Mouse (Mus musculus) erythroblast, embryonic 14.5 days (primary cell): ENCODE measurements around the gene U2surp.

Source experiments
- GATA1 ChIP-seq: IDR thresholded peaks from 2 replicates; pipeline ENCODE4 v1.6.1; 2012; ENCODE audit warnings: low read length, inconsistent platforms, mixed read lengths
- TAL1 ChIP-seq: IDR thresholded peaks from 3 replicates; pipeline ENCODE4 v1.6.1; 2012; ENCODE audit warnings: low read length, inconsistent platforms, mixed read lengths

DNA sequence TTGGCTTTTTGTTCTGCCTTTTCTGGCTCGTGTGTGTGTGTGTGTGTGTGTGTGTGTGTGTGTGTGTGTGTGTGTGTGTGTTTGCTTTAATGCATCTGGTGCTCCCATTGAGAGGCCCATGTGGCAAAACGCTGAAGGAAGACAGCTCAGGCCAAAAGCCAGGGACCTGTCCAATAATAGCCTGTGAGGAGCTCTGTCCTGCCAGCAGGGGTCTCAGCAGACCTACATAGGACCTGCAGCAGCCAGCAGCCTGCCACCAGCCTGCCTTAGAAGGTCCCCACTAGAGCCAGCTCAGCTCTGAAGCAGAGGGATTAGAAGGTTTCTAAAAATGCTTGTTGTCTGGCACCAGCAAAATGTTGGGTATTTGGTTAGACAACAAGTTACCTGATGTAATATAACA is 14.2 kb upstream of the U2surp start:
- no peak for TF ChIP-seq TAL1
- TF ChIP-seq GATA1, result no peak
